Mouse (Mus musculus) cerebellum, postnatal 14 days (tissue): ENCODE measurements around the gene Bcl2.
A peak's percentile ranks its signal among the peaks of the same experiment; 100 is the strongest.

ENCODE experiments used
- DNase-seq, 2 experiments: peaks; one replicate each; pipeline ENCODE4 v3.0.0; 2021; ENCODE audit warnings: mixed read lengths in 2 of 2

Bcl2 gene

DNA sequence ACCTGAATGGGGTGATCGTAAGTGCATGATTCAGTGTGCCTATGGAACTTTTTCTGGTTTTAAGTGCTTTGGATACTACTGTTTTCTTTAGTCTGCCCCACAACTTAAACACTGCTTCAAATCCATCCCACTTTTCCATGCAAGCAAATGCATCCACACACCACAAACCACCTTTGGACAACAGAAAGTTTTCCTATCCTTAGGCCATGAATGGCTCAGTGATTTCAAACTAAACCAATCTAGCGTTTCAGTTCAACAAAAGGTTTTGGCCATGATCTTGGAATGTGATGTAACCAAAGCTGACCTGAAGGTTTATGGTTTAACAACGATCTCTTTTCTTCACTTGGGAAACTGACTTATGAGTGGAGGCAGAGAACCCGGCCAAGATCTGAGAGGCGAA lies 51.6 kb downstream of the Bcl2 start:
- DNase-seq, result no peak

DNA sequence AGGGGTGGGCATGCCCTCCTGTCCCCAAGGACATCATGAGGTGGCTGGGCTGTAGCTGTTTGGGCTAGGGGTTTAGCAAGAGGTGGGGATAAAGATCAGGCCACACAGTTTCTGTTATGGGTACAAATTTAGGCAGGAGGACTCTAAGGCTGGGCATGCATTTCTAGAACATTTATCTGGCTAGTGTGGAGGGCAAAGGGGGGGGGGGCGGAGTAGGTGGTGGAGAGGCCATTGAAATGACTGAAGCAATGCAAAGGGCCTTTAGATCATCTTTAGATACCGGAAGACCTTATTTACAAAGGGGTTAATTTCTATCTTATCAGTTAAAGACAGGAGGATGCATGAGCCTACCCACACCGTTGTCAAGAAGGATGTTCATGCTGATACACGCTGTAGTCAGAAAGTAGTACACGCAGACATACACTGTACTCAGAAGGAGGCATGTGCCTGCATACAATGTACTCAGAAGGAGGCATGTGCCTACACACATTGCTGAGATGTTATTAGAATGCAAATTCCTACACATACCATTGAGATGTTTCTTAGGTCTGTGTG lies 55.7 kb downstream of the Bcl2 start:
- DNase-seq, result no peak

DNA sequence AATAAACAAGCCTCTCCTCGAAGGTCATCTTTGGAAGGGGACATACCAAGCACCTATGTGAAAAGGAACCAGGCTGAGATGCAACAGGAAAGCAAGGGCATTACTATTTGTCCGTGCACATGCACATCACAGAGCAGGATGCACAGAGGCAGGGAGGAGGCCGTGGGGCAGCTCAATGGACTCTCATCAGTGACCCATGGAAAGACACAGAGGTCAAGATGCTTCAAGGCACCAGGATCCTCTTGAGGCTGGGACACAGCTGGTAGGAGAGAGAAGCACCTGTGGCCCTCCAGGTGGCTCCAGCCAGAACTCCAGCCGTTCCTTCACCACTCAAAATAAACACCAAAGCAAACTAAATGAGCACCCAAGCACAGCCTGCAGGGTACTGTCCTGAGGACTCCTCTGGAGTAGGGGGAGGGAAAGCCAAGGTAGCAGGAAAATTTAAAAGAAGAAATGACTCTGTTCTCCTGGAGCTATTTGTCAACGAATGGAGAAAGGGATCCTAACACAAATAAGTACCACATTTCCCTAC lies 57.8 kb downstream of the Bcl2 start:
- DNase-seq, result no peak

DNA sequence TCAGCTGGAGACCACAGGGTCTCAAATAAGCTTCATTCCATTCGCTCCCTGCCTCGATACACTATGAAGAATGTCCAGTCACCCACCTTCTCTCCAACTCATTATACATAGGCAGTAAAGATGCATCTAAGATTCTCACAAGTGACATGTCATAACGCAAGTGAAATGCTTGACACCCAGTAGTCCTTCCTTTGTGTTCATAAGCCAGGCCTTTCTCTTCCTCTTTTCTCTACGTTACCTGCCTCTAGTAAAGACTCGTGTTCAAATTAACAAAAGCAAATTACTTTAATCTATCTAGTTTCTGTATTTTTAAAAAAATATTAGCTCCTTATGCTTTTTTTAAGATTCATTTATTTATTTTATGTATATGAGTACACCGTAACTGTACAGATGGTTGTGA lies 59.8 kb downstream of the Bcl2 start:
- DNase-seq, result no peak

DNA sequence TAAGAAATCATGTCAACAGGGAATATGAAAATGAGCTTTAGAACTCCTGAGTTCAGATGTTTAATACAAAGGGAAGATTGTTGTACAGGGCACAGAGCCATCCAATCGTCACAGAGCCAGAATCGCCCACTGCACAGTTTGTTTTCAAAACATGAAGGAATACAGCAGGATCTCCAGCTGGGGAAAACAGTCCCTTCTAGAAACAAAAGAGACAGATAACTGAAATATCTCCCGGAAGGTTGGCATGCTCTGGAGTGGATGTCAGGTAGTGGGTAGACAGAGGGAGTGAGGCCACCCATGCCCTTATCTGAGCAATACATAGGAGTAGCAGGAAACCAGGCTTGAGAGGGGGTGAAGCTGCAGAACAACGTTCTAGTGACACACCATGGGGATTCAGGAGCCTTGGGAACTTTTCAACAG lies 60.6 kb downstream of the Bcl2 start:
- no peak for DNase-seq

DNA sequence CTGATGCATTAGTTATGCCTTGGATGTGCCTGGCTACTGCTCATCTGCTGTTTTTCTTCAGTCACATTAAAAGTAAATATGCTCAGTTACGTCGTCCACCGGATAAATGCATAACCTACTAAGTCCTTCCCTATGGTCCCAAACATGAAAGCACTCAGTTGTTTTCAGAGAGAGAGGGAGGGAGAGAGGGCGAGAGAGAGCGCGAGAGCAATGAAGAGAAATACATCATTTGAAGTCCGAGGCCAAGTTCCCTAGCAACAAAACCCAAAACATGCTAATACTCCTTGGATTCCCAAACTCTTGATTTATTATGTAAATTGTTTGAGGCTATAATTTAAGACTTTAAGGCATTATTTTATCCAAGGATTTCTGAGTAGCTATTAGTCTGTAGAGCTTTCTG lies 62.9 kb downstream of the Bcl2 start:
- no peak for DNase-seq

DNA sequence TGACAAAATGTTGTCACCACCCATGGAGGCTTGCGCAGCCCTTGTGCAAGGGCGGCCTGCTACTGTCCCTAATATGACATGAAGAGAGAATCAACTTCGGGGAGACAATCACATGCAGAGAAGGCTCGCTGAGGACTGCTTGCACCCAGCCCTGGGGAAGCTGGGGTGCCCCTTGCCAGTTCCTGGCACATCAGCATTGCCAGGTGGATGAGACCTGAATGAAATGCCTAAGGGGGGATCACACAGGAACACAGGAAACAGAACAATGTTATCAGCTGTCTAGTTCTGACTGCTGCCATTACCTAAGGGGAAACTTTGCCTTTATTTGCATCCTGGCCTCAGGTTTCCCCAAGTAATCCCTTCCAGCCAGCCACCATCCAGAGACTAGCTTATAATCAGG lies 63.6 kb downstream of the Bcl2 start:
- no peak for DNase-seq

DNA sequence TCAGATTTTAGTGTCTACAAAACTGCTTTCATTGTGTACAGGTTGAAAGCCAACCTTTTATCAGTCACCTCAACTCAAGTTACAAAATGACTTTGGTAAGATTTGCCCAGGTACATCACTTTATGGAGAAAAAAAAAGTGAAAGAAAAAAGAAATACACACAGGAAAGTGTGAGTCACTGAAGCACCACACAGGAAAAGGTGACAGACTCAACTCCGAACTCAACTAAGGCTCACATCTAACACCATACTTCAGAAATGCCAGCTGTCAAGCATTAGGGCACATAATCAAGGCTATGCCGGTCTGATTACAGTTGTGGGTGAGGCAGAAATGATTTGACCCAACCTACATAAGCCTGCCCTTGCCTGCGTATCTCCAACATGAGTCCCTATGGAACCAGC lies 66.7 kb downstream of the Bcl2 start:
- no peak for DNase-seq

DNA sequence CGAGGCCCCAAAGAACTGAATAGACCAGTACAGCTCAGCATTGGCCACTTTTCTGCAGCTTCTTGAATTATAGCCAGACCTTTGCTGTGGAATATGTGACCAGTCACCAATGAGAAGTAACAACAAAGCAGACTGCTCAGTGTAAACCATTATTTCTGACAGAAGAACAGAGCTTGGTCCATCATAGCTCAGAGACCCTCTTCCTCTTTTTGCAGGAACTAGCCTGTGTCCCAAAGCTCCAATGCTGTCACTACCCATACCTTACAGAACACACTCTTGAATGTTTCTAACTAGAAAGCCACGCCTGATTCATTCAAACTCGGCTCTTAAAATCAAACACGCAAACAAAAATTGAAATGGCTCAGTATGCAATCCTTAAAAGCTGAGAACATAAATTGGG lies 69.5 kb downstream of the Bcl2 start:
- no peak for DNase-seq

DNA sequence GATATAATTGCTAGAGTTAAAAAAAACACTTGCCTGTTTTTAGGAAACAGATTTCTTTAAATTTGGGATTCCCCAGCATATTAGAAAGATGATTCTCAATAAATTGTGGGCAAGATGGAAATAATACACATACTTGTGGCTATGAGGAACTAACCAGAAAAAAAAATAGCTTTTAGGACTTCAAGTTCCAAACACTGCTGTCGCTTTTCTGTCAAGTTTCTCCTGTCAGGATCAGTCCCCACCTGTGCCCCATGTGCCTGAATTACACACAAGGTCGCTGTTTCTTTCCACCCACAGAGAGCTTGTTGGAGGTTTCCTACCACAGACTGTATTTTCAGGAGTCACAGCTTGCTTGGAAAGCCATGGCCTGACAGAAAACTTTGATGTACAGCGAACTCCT lies 70.5 kb downstream of the Bcl2 start:
- no peak for DNase-seq

DNA sequence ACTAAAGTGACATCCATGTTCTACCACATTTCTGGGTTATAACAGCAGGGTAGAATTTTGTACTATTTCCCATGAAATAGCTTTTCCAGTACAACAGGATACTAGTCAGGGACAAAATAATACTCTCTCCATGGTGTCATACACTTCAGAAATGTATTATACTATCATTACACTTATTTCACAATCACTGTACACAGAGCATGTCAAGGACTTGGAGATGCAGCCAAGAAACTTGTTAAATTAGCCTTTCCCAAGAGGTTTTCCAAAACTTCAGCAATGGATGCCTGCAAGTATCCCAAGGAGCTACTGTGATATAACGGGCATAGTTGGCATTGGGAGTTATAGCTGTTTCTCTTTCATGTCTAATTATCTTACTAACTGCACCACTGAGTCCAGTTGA lies 73.5 kb downstream of the Bcl2 start:
- no peak for DNase-seq

DNA sequence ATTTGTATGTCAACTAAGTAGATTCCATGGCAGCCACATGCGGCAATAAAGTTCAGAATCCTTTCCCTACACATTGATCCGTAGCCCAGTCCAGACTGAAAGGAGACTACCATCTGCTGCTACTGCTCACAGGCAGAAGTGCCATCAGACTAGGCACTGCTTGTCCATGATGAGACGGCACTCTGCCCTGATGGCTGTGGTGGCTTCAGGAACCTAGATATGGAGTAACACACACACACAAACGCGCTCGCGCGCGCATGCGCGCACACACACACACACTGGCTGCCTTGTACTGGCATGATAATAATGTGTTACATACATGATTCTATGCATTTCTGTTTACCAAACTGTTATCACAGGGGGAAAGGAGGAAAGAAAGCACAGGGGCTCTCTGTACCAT lies 76.4 kb downstream of the Bcl2 start:
- DNase-seq, result no peak

DNA sequence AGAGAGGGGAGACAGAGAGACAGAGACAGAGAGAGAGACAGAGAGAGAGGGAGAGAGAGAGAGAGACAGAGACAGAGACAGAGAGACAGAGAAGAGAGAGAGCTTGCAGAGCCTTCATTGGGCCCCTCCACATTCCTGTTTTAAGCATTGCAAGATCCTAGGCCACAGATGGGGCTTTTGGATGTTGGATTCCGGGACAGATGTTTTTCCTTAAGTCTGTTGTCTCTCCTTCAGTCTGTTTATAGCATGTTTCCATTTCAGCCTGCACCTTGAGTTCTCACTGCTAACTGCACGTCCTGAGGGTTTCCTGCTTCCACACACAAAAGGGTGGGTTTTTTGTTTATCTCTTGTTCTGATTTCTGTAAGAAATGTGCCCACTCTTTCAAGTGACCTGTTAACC lies 77.4 kb downstream of the Bcl2 start:
- DNase-seq, result no peak

DNA sequence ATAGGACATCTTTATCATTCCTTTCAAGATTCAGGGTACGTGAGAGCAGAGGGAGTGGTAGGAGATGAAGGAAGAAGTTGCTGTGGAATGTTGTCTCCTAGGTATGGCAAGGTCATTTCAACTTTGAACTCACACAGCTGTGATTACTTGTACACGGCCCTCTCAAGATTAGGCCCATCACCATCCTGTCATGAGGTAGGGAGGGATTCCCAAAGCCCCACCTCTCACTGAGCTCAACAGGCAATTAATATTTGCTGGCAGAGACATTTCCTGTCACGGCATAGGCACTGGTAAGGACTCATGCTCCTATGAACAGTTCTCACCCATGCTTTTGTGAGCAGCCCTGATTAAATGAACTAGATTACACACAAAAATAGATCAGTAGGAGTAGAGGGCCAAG lies 80.9 kb downstream of the Bcl2 start:
- no peak for DNase-seq

DNA sequence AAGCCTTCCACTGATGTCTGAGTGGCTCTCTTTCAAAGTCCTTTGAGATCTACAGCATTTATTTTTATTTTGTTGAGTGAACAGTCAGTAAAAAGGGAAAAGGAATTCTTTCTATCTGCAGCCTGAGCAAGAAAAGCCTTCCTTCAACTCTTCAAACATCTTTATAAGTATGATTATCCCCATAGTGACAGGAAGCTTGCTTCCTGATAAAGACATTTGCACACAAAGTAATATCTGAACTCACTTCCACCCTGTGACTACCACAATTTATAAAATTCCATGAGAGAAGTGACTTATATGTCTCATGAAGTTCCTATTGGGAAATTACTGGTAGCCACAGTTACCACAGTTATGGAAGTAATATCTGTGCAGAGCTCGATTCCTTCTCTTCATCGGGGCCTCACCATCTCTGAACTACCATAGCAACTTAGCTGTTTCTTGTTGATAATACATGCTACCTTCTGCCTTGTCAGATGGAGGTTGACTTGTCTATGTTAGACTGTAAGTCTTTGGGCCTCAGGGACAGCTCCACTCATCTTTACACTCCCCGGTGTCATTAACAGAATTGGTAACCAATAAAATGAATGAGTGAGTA lies 82.1 kb downstream of the Bcl2 start:
- DNase-seq, result no peak

DNA sequence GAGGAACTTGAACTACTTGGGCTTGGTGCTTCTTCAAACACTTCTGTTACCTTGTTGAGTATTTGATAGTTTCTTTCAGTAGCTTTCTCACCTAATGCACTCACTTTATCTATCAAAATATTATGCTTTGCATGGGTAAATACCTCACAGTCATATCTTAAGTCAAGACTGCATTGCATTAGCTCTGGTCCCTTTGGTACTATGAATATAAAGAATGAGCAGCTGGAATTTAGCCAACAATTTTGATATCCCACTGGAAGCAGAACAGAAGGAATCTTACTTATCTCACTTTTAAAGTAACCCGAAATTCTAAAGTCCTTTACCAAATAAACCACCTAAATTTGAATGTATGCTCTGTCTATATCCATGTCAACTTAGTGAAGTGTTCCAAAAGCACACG lies 83.1 kb downstream of the Bcl2 start:
- DNase-seq, result no peak

DNA sequence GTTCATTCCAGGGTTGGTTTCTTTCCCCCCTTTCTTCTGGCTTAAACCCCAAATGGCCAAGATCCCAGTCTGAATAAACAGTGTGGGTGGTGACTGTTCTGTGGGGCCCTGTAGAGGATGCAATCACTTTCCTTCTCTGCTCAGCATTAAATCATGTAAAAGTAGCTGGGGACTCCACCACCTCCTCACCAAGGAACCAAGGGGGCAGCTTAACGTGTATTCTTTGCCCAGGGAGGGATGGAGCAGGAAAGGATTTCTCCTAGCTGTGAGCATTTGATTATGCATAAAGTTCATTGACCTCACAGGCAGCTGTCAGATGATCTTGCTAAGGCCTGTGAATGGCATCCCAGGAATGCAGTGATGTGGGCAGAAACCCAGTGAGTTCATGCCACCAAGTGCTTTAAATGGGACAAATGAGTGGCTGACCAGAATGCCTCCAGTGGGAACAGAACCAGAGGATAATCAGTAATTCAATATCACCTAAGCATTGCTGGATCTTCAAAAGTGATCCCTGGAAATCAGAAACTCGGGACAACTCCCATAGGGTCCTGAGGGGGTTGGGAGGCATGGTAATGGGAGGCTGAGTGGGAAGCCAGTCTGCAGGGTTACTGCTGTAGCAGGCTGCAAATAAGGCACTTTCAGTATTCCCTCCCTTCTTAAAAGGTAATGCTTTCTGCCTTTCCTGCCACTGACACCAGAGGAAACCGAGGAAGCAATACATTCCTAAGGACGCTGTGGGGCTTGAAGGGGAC lies 84.0 kb downstream of the Bcl2 start:
- no peak for DNase-seq

DNA sequence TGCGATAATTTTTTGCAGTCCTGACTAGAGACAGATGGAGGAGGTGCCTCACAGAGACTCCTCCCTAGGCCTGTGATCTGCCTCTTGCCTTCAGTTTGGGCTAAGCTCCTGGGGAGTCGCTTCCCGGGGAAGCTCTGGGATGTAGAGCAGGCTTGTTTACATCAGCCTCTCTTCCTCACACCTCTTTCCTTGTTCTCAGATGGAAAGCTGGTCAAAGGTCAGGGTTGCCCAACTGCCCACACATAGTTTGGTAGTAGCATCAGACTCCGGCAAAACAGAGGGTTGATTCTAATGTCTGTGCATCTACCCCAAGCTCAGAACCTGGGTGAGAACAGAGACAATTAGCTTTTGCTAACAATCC lies 84.6 kb downstream of the Bcl2 start:
- no peak for DNase-seq

DNA sequence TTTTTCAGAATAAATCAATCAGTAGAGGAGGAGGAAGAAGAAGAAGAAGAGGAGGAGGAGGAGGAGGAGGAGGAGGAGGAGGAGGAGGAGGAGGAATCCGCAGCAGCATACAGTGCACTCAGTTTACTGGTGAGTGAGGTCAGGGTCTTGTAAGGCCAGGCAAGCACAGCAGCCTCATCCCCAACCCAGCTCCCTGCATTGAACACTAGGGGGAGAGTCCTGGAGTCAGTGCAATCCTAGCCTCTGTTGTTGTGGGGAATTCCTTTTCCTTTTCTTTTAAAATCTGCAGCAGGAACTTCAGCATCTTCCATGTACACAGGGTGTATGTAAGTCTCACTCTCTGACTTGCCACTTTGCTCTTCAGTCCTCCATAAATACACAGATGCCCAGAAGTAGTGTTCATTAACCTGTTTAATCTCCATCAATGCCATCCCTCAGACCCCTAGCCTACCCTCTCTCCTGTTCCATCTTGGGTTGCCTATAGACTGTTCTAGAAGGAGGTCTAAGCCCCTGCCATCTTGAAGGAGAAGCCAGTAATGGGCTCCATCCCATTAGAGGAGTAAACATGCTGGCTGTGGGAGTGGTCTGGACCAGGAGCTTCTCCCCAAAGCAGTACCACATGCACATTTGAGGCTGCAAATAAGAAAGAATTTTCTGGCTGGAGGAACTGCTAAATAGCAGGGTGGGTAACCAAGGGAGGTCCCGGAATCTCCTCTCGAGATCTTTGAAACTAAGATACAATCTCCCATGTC lies 85.2 kb downstream of the Bcl2 start:
- peak in 1 of 2 experiments; percentile 17 for DNase-seq

DNA sequence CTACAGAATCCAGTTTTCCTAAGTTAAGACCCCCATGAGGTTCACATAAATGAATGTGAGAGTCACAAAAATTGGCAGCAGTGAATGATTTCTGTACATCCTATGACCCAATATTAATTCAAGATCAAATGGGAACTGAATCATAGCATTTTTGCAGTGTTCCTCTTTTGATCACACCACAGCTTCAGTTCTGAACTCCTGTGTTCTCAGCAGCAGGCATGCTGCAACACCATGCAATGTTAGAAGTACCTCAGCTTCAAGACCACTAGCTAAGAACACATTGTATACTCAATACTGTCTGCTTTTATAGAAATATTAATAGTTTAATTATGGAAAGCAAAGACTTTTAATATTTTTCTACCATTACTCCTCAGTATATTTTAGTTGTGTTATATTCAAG lies 85.8 kb downstream of the Bcl2 start:
- no peak for DNase-seq

DNA sequence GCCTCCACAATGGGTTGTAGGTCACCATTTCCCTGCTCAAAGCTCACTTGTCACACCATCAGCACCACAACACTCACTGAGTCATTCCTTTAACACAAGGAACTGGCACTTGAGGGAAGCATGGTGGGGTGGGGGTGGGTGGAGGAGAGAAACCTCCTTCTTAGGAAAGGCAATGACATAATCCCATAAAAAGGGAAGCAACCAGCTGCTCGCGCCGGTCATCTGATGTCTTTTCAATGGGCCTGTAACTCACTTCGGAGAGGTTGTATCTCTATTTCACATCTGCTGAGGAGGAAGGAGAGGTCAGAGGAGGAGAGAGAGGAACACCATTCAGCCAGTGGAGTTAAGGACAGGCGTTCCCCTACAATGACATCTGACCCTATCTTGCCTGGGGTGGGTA lies 86.8 kb downstream of the Bcl2 start:
- no peak for DNase-seq

DNA sequence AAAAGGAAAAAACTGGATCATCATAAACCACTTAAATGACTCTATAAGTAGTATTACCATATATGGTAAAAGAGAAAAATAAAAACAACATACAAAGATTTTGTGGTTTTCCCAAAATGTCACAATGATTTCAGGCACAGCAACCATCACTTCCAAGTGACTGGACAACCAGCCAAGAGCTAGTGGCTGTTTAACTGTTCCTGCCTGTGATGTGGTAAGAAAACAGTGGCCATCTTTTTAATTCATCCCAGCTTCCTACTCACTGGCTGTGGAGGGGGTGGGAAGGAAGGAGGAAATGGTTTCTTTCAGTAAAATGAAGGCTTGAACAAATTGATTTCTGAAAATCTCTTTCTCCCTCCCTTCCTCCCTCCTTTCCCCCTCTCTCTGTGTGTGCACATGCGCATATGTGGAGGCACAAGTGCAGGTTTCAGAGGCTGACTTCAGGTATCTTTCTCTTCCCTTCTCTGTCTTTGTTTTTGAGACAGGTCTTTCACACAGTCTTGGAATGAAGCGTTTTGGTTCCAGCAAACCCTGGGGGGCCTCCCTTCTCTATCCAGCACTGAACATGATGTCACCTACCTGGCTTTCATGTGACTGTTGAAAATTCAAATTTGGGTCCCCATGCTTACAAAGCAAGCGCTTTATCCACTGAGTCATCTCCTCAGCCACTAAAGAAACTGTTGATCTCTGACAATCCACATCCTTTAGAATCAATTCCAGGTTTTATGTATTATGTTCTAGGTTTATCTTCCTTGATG lies 93.7 kb downstream of the Bcl2 start:
- no peak for DNase-seq

DNA sequence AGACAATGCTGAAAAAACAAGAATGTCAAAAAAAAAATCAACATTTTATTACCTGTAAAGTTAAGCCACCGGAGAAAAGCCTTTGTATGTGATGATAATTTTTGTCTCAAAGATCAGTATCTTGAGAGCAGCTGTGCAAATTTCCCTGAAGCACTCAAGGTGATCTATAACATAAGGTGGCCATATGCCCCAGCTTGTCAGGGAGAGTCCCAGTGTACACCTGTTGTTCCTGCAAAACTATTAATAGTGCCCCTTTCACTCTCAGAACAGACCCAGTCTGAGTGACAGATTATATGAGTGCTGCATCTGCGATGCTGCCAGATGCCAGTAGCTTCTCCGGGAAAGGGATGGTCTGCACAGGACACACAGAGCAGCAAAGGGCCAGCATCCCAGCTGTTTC lies 95.3 kb downstream of the Bcl2 start:
- DNase-seq, result no peak
